Mouse (Mus musculus) thymus, adult 18-20 months (tissue): ENCODE results near the gene Chat.

Experiments used
- DNase-seq, 2 experiments: peaks; one replicate each; pipeline ENCODE4 v3.0.0; 2022; ENCODE audit warnings: mixed read lengths in 2 of 2

Gene Chat

DNA sequence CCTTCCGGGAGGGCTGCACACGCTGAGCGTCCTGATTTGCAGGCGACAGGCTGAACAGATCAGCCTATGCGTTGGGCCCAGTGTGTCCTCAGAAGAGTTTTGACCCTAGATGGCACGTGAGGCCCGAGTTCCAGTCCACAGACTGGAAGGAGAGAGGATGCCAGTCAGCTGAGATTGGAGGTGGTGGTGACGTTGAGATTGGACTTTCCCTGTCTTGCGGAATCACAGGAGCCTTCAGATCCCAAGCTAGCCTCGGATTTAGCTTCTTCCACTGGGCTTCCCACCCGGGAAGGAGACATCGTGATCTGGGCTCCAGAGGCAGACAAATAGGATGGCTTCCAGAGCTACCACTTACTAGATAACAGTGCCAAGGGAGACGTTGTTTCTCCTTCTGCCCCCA, at the start of gene Chat:
Gene Chat, minus strand, starts transcription at position 101 of the 400 bp plus-strand sequence.
- DNase-seq: no peak

DNA sequence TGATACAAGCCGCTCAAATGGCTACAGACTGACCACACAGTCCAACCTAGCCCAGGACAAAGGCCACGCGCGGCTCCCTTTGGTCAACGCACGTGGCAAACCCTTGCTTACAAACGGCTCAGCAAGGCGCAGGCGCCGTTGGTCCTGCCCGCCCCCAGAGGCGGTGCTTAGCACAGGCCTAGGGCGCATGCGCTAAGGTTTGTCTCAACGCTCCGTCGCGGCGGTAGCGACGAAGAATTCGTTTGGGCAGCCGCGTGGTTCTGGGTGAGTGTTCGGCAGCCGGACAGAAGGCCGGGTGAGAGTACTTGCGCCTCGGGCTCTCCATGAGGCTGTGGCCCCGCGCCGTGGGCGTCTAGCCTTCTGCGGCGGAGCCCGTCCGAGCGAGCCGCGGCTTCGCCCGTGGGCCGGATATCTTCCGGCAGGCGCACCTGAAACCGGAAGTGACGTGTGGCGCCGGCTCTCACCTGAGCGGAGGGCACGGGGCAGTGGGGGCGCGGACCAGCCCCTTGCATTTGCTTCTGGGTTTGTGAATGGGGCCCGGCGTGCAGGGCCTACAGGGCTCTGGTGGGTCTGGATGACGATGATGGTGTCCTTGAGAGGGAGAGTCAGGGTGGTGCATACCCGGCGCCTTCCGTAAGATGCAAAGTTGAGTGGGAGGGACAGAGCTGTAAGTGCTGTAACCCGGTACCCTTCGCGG, 47.7 kb upstream of the Chat start, which contains the start of gene Ercc6:
Gene Ercc6, plus strand, starts transcription at position 186 of the 697 bp plus-strand sequence.
- DNase-seq: peak; percentile 79 to 81

DNA sequence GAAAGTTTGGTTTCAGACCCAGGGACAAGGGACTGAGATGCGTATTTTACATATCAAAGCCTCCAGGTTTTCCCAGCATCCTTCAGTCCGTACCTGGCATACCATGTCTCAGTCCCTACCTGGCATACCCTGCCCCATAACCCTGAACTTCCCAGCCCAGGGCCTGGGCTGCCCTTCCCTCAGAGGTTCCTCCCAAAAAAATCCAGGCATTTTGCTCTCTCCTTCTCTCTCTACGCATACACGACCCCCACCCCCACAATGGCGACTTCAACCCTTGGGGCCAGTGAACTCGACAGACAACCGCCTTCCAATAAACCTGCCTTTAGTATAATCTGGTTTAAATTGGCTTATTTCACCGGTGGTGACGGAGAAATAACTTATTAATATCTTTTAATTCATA, 47.1 kb upstream of the Chat start:
- no peak for DNase-seq

DNA sequence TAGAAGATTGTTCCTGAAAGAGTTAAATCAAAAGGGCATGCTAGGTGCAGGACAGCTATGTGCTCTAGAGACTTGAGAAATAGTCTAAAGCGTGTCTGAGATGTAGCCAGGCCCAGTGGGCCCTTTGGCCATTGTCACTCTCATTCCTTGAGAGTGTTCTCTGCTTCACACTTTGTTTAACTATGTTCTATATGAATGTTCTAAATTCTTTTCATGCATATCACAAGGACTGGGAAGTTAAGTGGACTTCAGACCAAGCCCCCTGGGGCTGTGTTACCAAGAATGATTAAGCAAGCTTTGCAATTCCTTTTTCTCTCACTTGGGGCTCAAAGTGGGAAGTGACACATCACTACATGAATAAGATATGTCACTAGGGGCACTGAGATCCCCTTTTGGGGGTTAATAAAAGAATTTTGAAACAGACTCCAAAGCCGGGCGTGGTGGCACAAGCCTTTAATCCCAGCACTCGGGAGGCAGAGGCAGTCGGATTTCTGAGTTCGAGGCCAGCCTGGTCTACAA, 43.7 kb upstream of the Chat start:
- no peak for DNase-seq

DNA sequence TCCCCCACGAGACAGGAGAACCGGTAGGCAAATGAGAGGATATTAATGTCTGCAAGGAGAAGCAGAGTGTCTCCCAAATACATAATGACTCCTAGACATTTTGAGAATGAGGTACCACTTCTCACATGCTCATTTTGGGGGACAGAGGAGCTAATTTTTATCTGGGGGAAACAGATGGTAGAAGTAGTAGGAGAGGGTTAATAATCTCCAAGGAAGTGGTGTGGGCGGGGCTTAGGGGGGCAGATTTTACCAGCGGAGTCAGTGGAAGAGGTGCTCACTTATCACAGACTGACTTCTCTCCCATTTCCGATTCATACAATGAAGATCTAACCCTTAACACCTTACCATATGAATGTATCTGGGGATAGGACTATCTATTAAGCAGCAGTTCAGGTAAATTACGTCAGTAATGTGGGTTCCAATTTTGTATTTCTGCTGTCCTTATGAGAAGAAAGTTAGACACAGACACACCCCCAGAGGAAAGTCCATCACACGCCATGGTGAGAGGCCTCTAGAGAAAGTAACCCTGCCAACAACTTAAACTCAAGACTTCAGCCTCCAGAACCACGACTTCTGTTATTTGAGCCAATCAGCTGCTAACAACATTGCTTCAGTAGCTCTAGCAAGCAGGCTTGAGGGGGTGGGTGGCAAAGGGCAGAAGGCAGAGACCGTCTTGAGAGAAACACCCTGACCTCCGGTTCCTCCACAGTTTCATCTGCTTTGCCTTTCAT, 42.5 kb upstream of the Chat start:
- DNase-seq: no peak

DNA sequence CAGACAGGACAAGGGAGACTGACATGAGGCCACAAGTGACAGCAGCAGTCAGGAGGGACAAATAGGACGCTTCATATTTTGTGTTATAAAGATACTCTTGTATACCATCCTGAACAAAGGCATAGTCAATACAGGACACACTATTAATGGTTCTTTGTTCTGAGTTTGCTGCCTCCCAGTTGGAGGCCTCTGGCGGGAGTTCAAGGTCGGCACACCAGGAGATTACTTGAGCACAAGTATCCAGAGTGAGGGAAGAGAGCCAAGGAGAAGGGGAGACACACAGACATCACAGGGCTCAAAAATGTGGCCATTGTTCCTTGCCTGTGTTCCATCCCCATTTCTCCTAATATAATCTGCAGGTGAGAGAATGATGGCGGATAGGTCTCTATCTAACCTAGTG, 41.4 kb upstream of the Chat start:
- DNase-seq: no peak

DNA sequence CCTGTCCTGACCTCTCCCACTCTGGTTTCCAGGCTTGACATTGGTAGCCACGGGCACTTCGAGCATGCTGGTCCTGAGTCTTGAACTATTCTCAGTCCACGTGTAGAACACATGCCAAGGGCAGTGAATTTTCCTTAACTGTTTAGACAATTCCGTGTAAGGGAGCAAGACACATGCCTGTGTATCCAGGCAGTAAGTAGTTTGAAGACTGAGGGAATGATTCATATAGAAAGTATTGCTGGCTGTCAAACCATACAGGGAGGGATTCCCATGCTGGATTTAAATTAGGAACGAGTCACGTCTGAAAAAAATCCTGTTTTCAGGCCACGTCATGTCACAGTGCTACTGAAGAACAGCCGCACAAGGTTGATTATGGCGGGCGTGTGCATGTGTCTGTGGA, 40.5 kb upstream of the Chat start:
- no peak for DNase-seq

DNA sequence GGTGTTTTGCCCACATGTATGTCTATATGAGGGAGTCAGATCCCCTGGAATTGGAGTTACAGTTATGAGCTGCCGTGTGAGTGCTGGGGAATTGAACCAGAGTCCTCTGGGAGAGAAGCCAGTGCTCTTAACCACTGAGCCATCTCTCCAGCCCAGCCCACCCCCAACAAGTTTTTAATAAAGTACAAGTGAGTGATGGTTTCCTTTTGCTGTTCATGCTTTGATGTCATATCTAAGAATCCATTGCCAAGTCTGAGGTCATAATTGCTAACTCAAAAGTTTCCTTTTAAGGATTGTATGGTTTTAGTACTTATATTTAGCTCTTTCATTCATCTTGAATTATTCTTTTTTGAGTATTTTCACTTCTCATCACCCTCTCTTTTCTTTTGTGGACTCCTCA, 38.1 kb upstream of the Chat start:
- DNase-seq: no peak

DNA sequence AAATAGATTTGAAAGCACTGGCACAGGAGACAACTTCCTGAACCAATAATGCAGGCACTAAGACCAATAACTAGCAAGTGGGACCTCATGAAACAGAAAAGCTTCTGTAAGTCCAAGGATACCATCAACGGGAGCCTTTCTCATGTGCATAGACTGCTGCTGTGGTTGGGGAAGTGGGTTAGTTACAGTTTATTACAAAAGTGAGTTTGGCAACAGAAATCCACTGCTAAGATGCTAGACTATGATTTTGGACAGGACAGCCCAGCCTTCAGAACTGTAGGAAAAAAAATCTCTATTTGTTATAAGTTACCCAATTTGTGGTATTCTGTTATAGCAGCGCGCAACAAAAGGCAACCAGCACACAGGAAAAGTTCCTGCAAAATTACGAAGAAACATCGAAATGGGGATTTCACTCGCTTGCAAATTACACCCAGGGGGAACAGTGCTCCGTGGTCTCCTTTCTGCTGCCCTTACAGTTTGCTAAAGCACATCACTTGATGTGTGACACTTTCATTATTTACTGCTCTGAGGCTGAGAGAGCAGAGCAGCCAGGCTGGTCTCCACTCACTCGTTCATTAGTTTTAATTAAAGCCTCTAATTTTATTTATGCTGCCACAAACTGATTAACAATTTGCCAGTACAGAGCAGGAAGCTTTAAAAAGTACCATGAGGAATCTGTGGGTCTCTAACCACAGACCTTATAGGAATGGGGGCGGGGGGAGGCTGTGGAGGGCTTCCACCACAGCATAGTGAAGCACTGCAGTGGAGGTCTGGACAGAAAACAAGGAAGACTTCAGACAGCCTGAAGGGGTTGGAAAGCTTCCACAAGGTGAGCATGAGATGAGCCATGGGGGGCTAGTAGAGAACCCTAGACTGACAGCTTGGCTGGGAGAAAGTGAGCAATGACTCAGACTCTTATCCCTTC, 37.2 kb upstream of the Chat start:
- no peak for DNase-seq

DNA sequence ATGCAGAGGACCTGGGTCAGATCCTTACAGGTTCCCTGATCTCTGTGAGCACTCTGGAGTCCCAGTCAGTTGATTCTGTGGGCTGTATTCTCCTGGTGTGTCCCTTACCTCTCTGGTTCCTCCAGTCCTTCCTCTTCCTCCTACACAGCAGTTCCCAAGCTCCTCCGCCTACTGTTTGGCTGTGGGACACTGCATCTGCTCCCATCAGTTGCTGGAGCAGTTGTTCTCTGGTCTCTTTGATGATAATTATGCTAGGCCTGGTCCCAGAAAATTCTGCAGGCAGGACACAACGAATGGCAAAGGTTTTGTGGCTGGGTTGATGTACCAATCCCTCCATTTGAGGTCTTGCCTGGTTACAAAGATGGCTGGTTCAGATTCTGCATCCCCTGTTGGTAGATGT, 35.5 kb upstream of the Chat start:
- no peak for DNase-seq

DNA sequence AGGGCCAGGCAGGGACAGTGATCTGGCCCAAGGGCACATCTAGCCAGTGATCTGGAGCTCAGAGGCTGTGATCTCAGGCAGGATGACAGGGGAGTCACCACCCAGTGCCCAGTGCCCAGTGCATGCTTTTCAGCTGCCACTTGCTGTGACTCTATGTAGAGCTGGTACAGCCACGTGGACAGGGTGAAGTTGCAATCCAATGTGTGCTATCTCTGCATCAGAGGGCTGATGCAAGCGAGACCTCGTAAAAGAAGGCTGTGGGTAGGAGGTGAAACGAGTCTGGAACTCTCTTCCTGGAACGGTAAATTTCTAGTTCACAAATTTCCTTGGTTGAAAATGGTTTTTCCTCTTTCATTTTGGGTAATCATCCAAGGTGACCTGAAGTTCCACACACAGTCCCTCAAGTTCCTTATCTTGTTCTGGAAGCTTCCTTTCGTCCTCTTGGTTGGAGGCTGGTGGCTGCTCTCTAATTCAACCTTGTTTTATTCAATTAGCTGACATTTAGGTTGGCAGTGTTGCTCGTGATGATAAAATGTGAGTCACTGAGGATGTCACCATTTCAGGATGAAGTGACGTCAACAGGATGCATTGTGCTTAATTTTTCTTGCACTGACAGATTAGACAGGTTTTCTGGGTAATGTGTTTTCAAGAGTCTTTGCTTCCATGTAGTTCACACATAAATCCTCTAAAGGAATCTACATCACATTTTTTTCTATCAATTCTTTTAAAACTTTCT, 30.5 kb upstream of the Chat start:
- no peak for DNase-seq

DNA sequence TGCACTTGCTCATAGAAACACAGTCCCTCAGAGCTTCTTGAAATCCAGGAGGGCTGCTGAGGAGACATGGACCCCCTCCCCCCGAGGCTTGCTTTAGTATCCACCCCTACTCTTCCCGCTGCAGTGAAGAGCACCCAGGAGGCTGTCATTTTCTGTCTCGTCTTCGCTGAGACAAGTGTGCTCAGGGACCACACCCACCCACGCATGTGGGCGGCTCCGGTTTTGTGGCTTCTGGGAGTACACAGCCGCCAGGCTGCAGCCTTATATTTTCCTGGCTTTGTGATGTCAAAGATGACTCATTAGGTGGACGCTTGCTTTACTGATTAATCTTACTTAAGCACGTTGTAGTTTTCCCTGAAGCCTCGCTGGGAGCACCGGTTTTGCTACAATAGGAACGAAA, 26.7 kb upstream of the Chat start:
- no peak for DNase-seq

DNA sequence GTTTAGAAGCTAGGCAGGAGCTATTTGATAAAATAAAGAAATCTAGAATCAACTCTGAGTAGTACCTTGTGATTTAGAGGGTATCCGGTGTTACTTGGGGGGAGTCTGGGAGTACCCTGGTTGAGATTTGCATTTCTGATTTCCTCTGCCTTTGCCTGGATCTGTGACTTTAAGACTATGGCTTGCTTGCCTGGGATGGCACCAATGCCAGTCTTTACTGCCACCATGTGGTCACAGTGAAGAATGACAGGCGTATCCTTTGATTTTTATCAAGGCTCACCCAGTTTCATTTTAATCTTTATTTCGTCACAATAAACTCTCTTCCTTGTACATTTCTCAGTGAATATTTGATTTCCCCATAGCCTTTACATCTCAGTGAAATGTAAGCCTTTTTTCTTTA, 16.3 kb upstream of the Chat start:
- DNase-seq: no peak

DNA sequence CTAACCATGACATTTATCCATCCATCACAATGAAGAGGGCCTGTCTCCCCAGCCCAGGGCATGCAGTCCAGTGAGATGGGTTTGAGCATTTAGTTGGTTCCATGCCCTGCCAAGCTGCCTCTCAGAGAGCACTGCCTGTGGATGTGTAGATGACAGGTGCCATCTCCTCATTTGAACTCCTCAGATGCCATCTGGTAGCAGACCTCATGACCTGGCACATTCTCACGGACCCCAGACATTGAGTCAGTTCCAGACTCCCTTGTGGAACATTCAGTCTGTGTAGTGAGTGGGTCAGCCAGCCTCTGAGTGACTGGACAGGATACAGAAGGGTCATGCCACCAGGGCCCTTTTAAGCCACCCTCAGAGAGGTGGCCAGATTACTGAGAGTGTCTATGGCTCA, 11.8 kb upstream of the Chat start:
- no peak for DNase-seq

DNA sequence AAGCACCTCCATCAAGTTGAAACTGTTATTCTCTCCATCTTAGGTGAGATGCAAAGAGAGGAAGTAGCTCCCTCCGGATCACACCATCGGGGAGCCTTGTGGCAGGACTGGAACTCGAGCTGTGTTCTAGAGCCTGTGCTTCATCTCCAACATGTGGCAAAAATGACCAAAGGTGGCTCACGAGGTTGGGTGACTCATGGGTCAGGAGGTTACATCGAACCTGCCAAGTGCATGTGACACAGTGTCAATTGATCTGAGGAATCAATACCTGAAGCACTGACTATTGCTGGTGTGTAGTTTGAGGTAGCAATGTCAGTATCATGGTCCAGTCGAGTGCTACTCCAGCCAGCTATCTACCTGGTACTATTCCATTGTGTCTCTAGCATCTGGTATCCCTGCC, 10.8 kb upstream of the Chat start:
- no peak for DNase-seq

DNA sequence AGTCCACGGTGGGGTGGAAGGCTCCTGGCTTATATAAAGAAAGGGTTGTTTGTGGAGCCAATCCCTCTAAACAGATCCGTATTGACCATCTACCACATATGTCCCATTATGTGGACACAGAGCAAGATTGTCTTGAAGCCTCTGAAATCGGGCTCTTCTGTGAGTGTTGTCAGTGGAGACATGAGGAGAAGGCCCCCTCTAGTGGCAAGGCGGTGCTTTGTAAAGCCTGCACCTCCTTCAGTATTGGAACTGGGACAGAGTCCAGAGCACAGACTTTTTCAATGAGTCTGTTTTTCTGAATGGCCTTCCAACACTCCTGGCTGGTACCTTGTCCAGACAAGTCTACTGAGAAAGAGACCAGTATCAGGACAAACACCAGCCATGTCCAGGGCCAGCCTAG, 7.2 kb upstream of the Chat start:
- no peak for DNase-seq

DNA sequence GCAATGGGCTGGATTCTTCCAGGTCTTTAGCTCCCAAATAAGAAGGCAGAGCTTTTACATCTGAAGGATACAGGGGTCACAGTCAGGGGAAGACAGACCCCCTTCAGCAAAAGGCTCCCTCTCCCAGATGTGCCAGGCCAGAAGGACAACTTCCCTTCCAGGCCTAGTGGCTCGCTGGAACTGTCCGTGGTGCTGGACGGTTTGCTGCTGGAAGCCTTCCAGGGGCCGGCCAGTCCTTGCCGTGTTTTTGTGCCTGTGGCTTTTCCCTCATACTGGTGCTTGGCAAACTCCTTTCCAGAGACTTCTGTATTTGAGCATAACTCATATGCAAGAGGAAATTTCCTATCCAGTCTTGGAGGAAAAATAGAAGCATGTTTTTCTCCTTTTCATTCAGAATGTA, 1.8 kb upstream of the Chat start:
- DNase-seq: no peak

DNA sequence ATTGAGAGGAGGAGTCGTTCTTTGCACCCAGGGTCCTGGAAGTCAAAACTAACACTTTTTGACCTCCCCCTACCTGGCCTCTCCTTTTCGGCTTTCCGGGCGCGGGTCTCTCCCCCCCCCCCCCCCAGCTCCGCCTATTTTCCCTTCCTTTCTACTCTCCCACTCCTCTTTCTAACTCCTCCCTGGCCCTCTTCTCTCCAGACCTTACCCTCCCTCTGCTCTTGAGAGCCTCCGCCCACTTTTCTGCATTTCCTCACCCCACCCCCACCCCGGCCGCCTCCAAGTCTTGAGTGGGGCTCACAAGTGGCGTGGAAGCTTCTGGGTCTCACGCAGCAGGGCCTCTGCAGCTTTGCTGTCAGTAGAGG, 301 bp downstream of the Chat start:
- DNase-seq: no peak

DNA sequence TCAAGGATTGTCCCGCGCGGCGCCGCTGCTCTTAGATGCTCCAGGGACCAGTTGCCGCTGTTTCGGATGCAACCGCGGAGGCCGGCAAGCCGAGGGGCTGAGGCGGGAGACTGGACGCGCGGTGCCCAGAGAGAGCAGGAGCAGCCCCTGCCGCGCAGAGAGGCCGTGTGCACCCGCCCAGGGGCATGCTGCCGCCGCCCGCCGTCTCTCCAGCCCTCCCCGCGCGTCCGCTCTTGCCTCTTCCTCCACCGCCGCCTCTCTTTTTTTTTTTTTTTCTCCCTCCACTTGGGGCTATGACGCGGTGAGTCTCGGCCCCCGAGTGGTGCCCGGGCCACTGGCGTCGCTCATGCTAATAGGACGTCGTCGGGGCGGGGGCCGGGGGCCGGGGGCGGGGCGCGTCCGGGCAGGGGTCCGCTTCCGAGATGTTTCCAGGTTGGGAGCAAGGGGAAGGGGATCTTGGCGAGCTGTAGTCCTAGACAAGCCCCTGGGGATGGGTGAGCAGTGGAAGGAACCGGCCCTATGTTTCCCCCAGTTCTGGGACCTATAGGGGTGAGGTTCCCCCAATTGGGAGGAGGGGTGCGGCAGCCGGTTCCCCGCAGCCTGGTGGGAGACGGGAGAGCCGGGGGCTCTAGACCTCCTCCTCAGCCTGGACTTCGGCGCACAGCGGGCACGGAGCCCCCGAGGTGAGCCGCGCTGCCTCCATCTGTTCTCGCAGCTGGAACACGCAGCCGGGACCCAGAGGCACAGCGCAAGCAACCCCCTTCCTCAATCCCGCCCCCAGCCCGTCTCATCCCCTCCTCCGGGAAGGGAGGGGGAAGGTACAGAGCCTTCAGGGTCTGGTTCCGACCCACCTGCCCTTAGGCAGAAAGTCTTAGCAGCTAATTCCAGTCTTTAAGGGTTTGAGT, 936 bp downstream of the Chat start, which contains the start of gene Slc18a3:
Gene Slc18a3, minus strand, starts transcription at position 250 of the 905 bp plus-strand sequence.
- no peak for DNase-seq

DNA sequence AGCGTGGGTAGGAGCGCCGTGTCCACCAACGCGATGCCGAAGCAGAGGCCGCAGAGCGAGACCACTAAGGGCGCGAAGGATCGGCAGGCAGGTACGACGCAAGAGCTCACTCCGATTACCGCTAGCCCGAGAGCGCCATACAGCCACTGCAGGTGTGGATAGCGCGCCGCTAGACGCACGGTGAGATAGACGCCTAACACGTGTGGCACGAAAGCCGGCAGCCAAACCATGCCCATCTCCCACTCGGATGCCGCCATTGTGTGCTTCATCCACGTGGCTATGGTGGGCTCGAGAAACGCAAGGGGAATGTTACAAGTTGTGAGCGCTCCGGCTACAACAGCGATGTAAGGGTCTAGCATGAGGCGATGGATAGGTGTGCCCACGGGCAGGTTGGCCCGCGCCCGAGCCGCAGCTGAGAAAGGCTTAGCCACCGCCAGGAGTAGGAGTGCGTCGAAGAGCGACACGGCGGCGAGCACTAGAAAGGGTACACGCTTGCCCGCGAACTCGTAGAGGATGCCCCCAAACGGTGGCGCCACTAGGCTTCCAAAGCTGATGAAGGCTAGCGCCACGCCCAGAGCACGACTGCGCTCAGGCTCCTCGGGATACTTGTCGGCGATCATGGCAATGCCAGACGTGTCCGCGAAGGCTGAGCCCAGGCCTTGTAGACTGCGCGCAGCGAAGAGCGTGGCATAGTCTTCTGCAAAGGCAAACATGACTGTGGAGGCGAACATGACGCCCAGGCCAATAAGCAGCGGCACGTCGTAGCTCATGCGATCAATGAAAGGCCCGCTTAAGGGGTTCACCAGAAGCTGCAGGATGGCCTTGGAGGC, 2.4 kb downstream of the Chat start:
- no peak for DNase-seq

DNA sequence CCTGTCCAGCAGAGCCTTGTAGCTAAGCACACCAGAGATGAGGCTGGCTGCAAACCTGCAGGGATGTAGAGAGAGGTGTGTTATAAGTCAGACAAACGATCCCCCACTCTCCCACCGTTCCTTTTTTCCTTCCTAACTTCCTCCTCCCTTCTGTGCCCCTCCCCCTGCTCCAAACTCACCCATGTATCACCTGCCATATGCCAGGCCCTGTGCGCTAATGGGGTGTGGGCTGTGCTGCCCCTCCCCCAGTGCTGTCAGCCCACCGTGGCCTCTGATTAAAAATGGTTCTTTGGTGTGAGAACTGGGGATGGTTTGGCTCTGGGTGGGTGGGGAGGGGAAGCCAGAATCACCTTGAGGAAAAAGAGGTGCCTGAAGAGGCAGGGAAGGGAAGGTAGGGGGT, 13.2 kb downstream of the Chat start:
- DNase-seq: no peak
